Mouse (Mus musculus) midbrain, embryonic 14.5 days (tissue): ENCODE measurements around the gene Abca14. TPM values are rescaled to one million over a fixed set of nuclear protein-coding genes. Genes with fewer than 3 reads are reported as not detected.
"Not testable (repeated sequence)": the region's sequence is repeated elsewhere in the genome, so short reads cannot be mapped to it uniquely, and the experiment has no call there.

Experiments
- ATAC-seq: fragments of 200-750 bp; cut with Nextera tagmentation; 2 replicates; pipeline ENCODE4 v1.8.0; 2017; ENCODE audit warnings: moderate number of reproducible peaks, moderate library complexity; ENCODE audit not compliant: low FRiP score, low TSS enrichment
- DNase-seq: peaks from one replicate; pipeline ENCODE4 v3.0.0-alpha.2; 2015
- H3K27ac ChIP-seq: fragments of 300-500 bp; sonication (generic); replicated peaks from 2 replicates; pipeline ENCODE4 v1.5.1; 2014; ENCODE audit warnings: mild to moderate bottlenecking, low read depth, low read length, moderate library complexity
- H3K27me3 ChIP-seq: fragments of 300-500 bp; sonication (generic); 2 replicates; pipeline ENCODE4 v1.6.1; 2014; ENCODE audit warnings: low read length, control low read depth, mixed read lengths; ENCODE audit not compliant: control insufficient read depth, insufficient read depth
- H3K36me3 ChIP-seq: fragments of 300-500 bp; sonication (generic); 2 replicates; pipeline ENCODE4 v1.6.1; 2014; ENCODE audit warnings: low read length, control low read depth; ENCODE audit not compliant: control insufficient read depth, insufficient read depth
- H3K4me1 ChIP-seq: fragments of 300-500 bp; sonication (generic); 2 replicates; pipeline ENCODE4 v1.6.1; 2014; ENCODE audit warnings: mild to moderate bottlenecking, antibody characterized with exemption, low read length, control low read depth; ENCODE audit not compliant: control insufficient read depth, insufficient read depth
- H3K4me2 ChIP-seq: fragments of 300-500 bp; sonication (generic); 2 replicates; pipeline ENCODE4 v1.6.1; 2014; ENCODE audit warnings: mild to moderate bottlenecking, low read length, moderate library complexity
- H3K4me3 ChIP-seq: fragments of 300-500 bp; sonication (generic); replicated peaks from 2 replicates; pipeline ENCODE4 v1.5.1; 2014; ENCODE audit warnings: low read depth, low read length
- H3K9ac ChIP-seq: fragments of 300-500 bp; sonication (generic); replicated peaks from 2 replicates; pipeline ENCODE4 v1.6.1; 2014; ENCODE audit warnings: mild to moderate bottlenecking, low read length, moderate library complexity
- H3K9me3 ChIP-seq: fragments of 300-500 bp; sonication (generic); 2 replicates; pipeline ENCODE4 v1.6.1; 2016; ENCODE audit warnings: low read length, control low read depth, mixed read lengths; ENCODE audit not compliant: control insufficient read depth
- WGBS: fragments of 180-500 bp; shearing (Covaris S2); extraction: QIAGEN DNeasy Blood & Tissue Kit; methylation state at CpG from one replicate; pipeline ENCODE4 v1.1.7; 2014; 5-methylcytosine and 5-hydroxymethylcytosine counted together
- polyA plus RNA-seq: library from polyadenylated mRNA; unstranded; fragments of >200 nt; fragmentation: Nextera tagmentation; extraction: Ambion mirVana; gene quantifications from 2 replicates; pipeline ENCODE4 v1.2.1, GENCODE M21; 2014

Gene Abca14
- polyA plus RNA-seq, 1 experiment from 2014 or later, result not detected

DNA sequence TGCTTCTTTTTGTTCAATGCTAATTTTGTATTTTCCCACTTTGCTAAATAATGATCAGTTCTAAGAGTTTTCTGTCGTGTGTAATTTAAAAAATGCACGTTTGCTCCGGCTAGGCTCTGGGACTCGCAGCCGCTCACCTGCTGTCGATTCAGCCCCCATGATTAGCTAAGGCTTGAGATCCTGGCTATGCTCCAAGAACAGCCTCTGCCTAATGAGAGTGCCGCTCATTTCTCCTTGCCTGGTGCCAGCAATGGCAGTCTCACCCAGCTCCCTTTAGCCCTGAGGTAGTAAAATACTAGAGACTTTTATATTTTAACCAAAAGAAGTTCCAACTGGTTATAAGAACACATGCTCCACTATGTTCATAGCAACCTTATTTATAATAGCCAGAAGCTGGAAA, 68.3 kb downstream of the Abca14 start:
- ATAC-seq, result no peak
- 69% methylated on average over 7 of the region's 7 CpGs for WGBS
- Histone ChIP-seq H3K27me3 (no peaks in the 10 kb centered on the region), H3K4me2 (no peak overlapping the region), H3K4me3 (no peak overlapping the region), H3K36me3 (no peaks in the 10 kb centered on the region), H3K4me1 (no peaks in the 10 kb centered on the region), H3K9me3 (no peaks in the 10 kb centered on the region), H3K9ac (no peak overlapping the region), H3K27ac (no peak overlapping the region)
- DNase-seq, result peak; percentile 69

GRCm38 (mm10) chr7:120285286-120285685, 81.5 kb downstream of the Abca14 start:
- ATAC-seq (no peak), DNase-seq (no peak)
- WGBS, result 83% methylated on average over 3 of the region's 3 CpGs
- H3K4me3 ChIP-seq, result no peak overlapping the region
- no peaks in the 10 kb centered on the region for H3K27me3 ChIP-seq
- H3K36me3 ChIP-seq, result no peaks in the 10 kb centered on the region
- H3K27ac ChIP-seq, result no peak overlapping the region
- H3K9ac ChIP-seq, result no peak overlapping the region
- no peak overlapping the region for H3K4me2 ChIP-seq
- H3K9me3 ChIP-seq, result no peaks in the 10 kb centered on the region
- no peaks in the 10 kb centered on the region for H3K4me1 ChIP-seq

GRCm38 (mm10) chr7:120316086-120316485, 112.3 kb downstream of the Abca14 start:
- 88% methylated on average over 1 of the region's 1 CpGs for WGBS
- no peak overlapping the region for H3K4me3 ChIP-seq
- no peak for ATAC-seq

DNA sequence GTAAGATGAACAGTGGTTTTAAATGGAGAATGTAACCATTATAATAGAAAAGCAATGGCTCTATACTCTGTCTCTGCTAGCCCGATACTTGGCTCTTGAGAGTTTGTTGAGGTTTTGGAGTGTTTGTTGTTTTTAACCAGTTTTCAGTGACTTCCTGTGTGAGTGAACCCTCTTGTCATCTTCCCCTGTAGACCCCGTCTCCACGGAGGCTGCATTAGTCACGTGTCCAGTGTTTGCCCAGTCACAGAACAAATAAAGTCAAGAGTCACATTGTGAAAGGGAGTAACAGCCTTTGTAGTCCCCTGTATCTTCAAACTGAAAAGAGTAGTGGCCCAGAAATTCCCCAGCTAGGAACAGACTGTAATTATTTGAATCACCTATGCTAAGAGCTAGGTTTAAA, 119.2 kb downstream of the Abca14 start:
- no peak for ATAC-seq
- Histone ChIP-seq H3K27me3 (no peaks in the 10 kb centered on the region), H3K4me1 (no peaks in the 10 kb centered on the region), H3K9ac (no peak overlapping the region), H3K36me3 (no peaks in the 10 kb centered on the region), H3K27ac (no peak overlapping the region), H3K4me2 (no peak overlapping the region), H3K9me3 (no peaks in the 10 kb centered on the region), H3K4me3 (no peak overlapping the region)
- 56% methylated on average over 4 of the region's 4 CpGs for WGBS
- DNase-seq, result no peak

More at GRCm38 (mm10) chr7:120316086-120316485, 112.3 kb downstream of the Abca14 start:
- Histone ChIP-seq H3K4me2 (no peak overlapping the region), H3K27me3 (no peaks in the 10 kb centered on the region), H3K9ac (no peak overlapping the region), H3K4me1 (no peaks in the 10 kb centered on the region), H3K36me3 (no peaks in the 10 kb centered on the region), H3K9me3 (no peaks in the 10 kb centered on the region), H3K27ac (no peak overlapping the region)
- DNase-seq, result no peak

- not testable (repeated sequence) for H3K27ac ChIP-seq, DNase-seq, H3K9ac ChIP-seq, H3K4me1 ChIP-seq, H3K27me3 ChIP-seq, H3K9me3 ChIP-seq, H3K36me3 ChIP-seq, ATAC-seq, H3K4me3 ChIP-seq, H3K4me2 ChIP-seq
- WGBS, result 74% methylated on average over 2 of the region's 2 CpGs
Measured at GRCm38 (mm10) chr7:120325911-120326310, 122.2 kb downstream of the Abca14 start.

DNA sequence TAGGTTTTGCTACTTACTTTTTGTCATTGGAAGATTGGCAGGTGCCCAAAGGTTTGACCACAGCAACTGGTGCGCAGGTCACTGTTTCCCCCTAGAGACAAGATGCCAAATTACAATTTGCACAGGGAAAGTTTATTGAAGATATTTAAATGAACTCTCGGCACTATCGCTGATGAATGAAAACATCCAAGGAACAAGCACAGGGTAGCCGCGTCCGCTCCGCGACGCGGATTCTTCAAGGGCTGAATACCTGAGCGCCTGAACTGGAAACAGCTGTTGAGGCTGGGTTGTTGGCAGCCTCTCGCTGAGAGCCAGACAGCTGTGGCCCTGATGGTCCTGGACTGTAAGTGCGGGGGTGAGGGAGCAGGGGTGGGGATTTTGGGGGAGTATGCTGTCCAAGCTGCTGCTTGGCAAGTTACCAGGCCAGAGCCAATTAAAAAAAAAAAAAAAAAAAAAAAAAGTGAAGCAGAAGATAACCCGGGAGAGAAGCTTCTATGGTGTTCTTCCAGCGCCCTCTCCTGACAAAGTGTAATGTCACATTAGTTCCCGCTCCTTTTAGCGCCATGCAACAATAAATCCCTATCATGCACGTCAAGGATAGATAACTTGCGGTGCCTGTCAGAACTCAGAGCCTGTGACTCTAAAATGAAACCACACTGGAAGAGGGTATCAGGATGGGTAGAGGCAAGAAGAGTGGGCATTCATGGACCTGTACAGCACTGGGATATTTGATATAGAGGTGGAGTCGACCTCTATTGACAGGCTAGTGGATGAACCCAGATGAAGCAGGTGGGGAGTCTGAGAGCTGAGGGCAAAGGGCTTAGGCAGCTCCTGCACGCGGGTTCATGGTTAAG, 123.7 kb downstream of the Abca14 start:
- 12% methylated on average over 22 of the region's 22 CpGs for WGBS
- no peaks in the 10 kb centered on the region for H3K27me3 ChIP-seq
- H3K36me3 ChIP-seq, result no peaks in the 10 kb centered on the region
- peak overlapping the region; percentile 20; the same call in 1 of the 2 replicates for H3K4me3 ChIP-seq
- no peak overlapping the region for H3K27ac ChIP-seq
- H3K9ac ChIP-seq, result no peak overlapping the region
- DNase-seq (peak; percentile 82), ATAC-seq (no peak)
- no peaks in the 10 kb centered on the region for H3K4me1 ChIP-seq
- no peaks in the 10 kb centered on the region for H3K9me3 ChIP-seq
- H3K4me2 ChIP-seq, result peak overlapping the region; percentile 53

GRCm38 (mm10) chr7:120328087-120328793, 124.5 kb downstream of the Abca14 start, which contains the start of gene Abca15:
Gene Abca15, plus strand, starts transcription at chr7:120328670.
- Histone ChIP-seq H3K4me1 (no peaks in the 10 kb centered on the region), H3K27me3 (no peaks in the 10 kb centered on the region), H3K9ac (no peak within 1 kb of the TSS), H3K36me3 (no peaks in the 10 kb centered on the region), H3K27ac (no peak within 1 kb of the TSS), H3K4me3 (no peak within 1 kb of the TSS), H3K4me2 (peak within 1 kb of the TSS; percentile 53), H3K9me3 (no peaks in the 10 kb centered on the region)
- peak; percentile 25 for DNase-seq
- WGBS, result 89% methylated on average over 22 of the region's 22 CpGs
- ATAC-seq, result no peak

DNA sequence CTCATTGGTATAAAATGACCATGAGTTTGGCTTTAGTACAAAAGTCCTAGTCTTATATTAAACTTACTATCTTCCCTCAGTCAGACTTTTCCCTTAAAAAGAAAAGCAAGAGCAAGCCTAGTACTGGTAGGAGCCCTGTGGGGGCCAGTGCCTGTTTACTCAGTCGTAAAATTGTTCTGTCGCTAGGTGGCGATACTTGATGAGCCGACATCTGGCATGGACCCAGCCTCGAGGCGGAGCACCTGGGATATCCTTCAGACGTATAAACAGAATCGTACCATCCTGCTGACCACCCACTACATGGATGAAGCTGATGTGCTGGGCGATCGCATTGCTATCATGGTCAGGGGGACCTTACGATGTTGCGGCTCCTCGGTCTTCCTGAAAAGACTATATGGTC, 157.4 kb downstream of the Abca14 start:
- H3K4me1 ChIP-seq, result no peaks in the 10 kb centered on the region
- no peaks in the 10 kb centered on the region for H3K9me3 ChIP-seq
- H3K27me3 ChIP-seq, result no peaks in the 10 kb centered on the region
- H3K27ac ChIP-seq, result no peak overlapping the region
- H3K4me2 ChIP-seq, result no peak overlapping the region
- 35% methylated on average over 13 of the region's 13 CpGs for WGBS
- DNase-seq (peak; percentile 25), ATAC-seq (no peak)
- H3K9ac ChIP-seq, result no peak overlapping the region
- no peak overlapping the region for H3K4me3 ChIP-seq
- H3K36me3 ChIP-seq, result no peaks in the 10 kb centered on the region
